Mouse (Mus musculus): ENCODE measurements at regions not wholly inside any gene's neighbourhood (a gene's known extent, or its start where the extent isn't known, plus 50 kb on each side); places are given as distances from the start of the nearest gene placed in this dataset.

GRCm38 (mm10) chr2:171858894-171859293 is 184.4 kb downstream of the Cbln4 start:
- H3K9me3 ChIP-seq (replicated peaks): no peaks in the 10 kb centered on the region
- H3K27me3 ChIP-seq: no peaks in the 10 kb centered on the region
- ATAC-seq (replicated peaks; ENCODE audit: low FRiP score): no peak
- no peak overlapping the region for H3K9ac ChIP-seq
- H3K36me3 ChIP-seq: no peaks in the 10 kb centered on the region
- 73% methylated on average over 5 of the region's 5 CpGs for WGBS
- H3K4me2 ChIP-seq: no peak overlapping the region
- H3K4me3 ChIP-seq (replicated peaks): no peak overlapping the region
- H3K27ac ChIP-seq: no peak overlapping the region
- no peaks in the 10 kb centered on the region for H3K4me1 ChIP-seq

- Histone ChIP-seq H3K4me1 (no peaks in the 10 kb centered on the region), H3K4me3 (replicated peaks) (no peak overlapping the region), H3K9me3 (replicated peaks) (no peaks in the 10 kb centered on the region), H3K9ac (no peak overlapping the region), H3K27me3 (no peaks in the 10 kb centered on the region), H3K27ac (no peak overlapping the region), H3K4me2 (no peak overlapping the region), H3K36me3 (no peaks in the 10 kb centered on the region)
- no peak for ATAC-seq (replicated peaks; ENCODE audit: low FRiP score)
- WGBS: 81% methylated on average over 8 of the region's 8 CpGs
Measured at GRCm38 (mm10) chr2:171856491-171856890, 186.8 kb downstream of the Cbln4 start.

- Histone ChIP-seq H3K4me3 (replicated peaks) (no peak overlapping the region), H3K27ac (no peak overlapping the region), H3K4me1 (no peaks in the 10 kb centered on the region), H3K36me3 (no peaks in the 10 kb centered on the region), H3K9me3 (replicated peaks) (no peaks in the 10 kb centered on the region), H3K4me2 (no peak overlapping the region), H3K27me3 (no peaks in the 10 kb centered on the region), H3K9ac (no peak overlapping the region)
- WGBS: 63% methylated on average over 4 of the region's 4 CpGs
- no peak for ATAC-seq (replicated peaks; ENCODE audit: low FRiP score)
Measured at GRCm38 (mm10) chr2:171846826-171847492, 196.3 kb downstream of the Cbln4 start.

GRCm38 (mm10) chr2:171840058-171840713 is 203.1 kb downstream of the Cbln4 start:
- Histone ChIP-seq H3K9me3 (replicated peaks) (no peaks in the 10 kb centered on the region), H3K27ac (no peak overlapping the region)
- 70% methylated on average over 14 of the region's 14 CpGs for WGBS

GRCm38 (mm10) chr2:171822156-171822555 is 221.1 kb downstream of the Cbln4 start:
- Histone ChIP-seq H3K9ac (no peak overlapping the region), H3K9me3 (replicated peaks) (no peaks in the 10 kb centered on the region), H3K4me3 (replicated peaks) (no peak overlapping the region), H3K4me2 (no peak overlapping the region), H3K4me1 (no peaks in the 10 kb centered on the region), H3K36me3 (no peaks in the 10 kb centered on the region), H3K27ac (no peak overlapping the region), H3K27me3 (no peaks in the 10 kb centered on the region)
- 83% methylated on average over 6 of the region's 6 CpGs for WGBS
- no peak for ATAC-seq (replicated peaks; ENCODE audit: low FRiP score)

More at GRCm38 (mm10) chr2:171840058-171840713, 203.1 kb downstream of the Cbln4 start:
- Histone ChIP-seq H3K4me2 (no peak overlapping the region), H3K9ac (no peak overlapping the region), H3K27me3 (no peaks in the 10 kb centered on the region), H3K36me3 (no peaks in the 10 kb centered on the region), H3K4me3 (replicated peaks) (no peak overlapping the region), H3K4me1 (no peaks in the 10 kb centered on the region)
- no peak for ATAC-seq (replicated peaks; ENCODE audit: low FRiP score)

- H3K4me1 ChIP-seq: no peaks in the 10 kb centered on the region
- no peaks in the 10 kb centered on the region for H3K27me3 ChIP-seq
- WGBS: 84% methylated on average over 8 of the region's 8 CpGs
- no peak overlapping the region for H3K4me2 ChIP-seq
- H3K9ac ChIP-seq: no peak overlapping the region
- no peak for ATAC-seq (replicated peaks; ENCODE audit: low FRiP score)
- H3K36me3 ChIP-seq: no peaks in the 10 kb centered on the region
- H3K4me3 ChIP-seq (replicated peaks): no peak overlapping the region
- no peaks in the 10 kb centered on the region for H3K9me3 ChIP-seq (replicated peaks)
- H3K27ac ChIP-seq: no peak overlapping the region
Measured at GRCm38 (mm10) chr2:171818504-171818903, 224.8 kb downstream of the Cbln4 start.

- H3K27ac ChIP-seq: no peak overlapping the region
- H3K4me2 ChIP-seq: no peak overlapping the region
- no peaks in the 10 kb centered on the region for H3K9me3 ChIP-seq (replicated peaks)
- H3K4me3 ChIP-seq (replicated peaks): no peak overlapping the region
- H3K4me1 ChIP-seq: no peaks in the 10 kb centered on the region
- ATAC-seq (replicated peaks; ENCODE audit: low FRiP score): 0 out of 2 replicates have a peak, but pooled peaks have one; percentile 46
- no peaks in the 10 kb centered on the region for H3K27me3 ChIP-seq
- no peak overlapping the region for H3K9ac ChIP-seq
- WGBS: 81% methylated on average over 10 of the region's 10 CpGs
- H3K36me3 ChIP-seq: no peaks in the 10 kb centered on the region
Measured at GRCm38 (mm10) chr2:171816685-171817419, 226.4 kb downstream of the Cbln4 start.

GRCm38 (mm10) chr2:171812701-171813100 is 230.6 kb downstream of the Cbln4 start:
- Histone ChIP-seq H3K4me3 (replicated peaks) (no peak overlapping the region), H3K27me3 (no peaks in the 10 kb centered on the region), H3K4me1 (no peaks in the 10 kb centered on the region), H3K9ac (no peak overlapping the region), H3K36me3 (no peaks in the 10 kb centered on the region), H3K9me3 (replicated peaks) (no peaks in the 10 kb centered on the region), H3K4me2 (no peak overlapping the region), H3K27ac (no peak overlapping the region)
- no peak for ATAC-seq (replicated peaks; ENCODE audit: low FRiP score)
- WGBS: 81% methylated on average over 3 of the region's 3 CpGs

GRCm38 (mm10) chr2:171805376-171805775 is 237.9 kb downstream of the Cbln4 start:
- Histone ChIP-seq H3K4me1 (no peaks in the 10 kb centered on the region), H3K9me3 (replicated peaks) (no peaks in the 10 kb centered on the region), H3K4me2 (no peak overlapping the region), H3K36me3 (no peaks in the 10 kb centered on the region), H3K4me3 (replicated peaks) (no peak overlapping the region), H3K9ac (no peak overlapping the region), H3K27ac (no peak overlapping the region), H3K27me3 (no peaks in the 10 kb centered on the region)
- 59% methylated on average over 5 of the region's 5 CpGs for WGBS
- ATAC-seq (replicated peaks; ENCODE audit: low FRiP score): no peak

- Histone ChIP-seq H3K27me3 (no peaks in the 10 kb centered on the region), H3K27ac (no peak overlapping the region), H3K9ac (no peak overlapping the region), H3K4me2 (no peak overlapping the region), H3K9me3 (replicated peaks) (no peaks in the 10 kb centered on the region), H3K36me3 (no peaks in the 10 kb centered on the region), H3K4me3 (replicated peaks) (no peak overlapping the region), H3K4me1 (no peaks in the 10 kb centered on the region)
- 82% methylated on average over 10 of the region's 10 CpGs for WGBS
- ATAC-seq (replicated peaks; ENCODE audit: low FRiP score): no peak
Measured at GRCm38 (mm10) chr2:171800511-171801268, 242.6 kb downstream of the Cbln4 start.

GRCm38 (mm10) chr2:171799351-171799750 is 243.9 kb downstream of the Cbln4 start:
- no peak for ATAC-seq (replicated peaks; ENCODE audit: low FRiP score)
- Histone ChIP-seq H3K9me3 (replicated peaks) (no peaks in the 10 kb centered on the region), H3K4me2 (no peak overlapping the region), H3K4me3 (replicated peaks) (no peak overlapping the region), H3K27me3 (no peaks in the 10 kb centered on the region), H3K9ac (no peak overlapping the region), H3K4me1 (no peaks in the 10 kb centered on the region), H3K36me3 (no peaks in the 10 kb centered on the region), H3K27ac (no peak overlapping the region)
- 51% methylated on average over 9 of the region's 9 CpGs for WGBS

- H3K27me3 ChIP-seq: no peaks in the 10 kb centered on the region
- H3K4me1 ChIP-seq: peaks cover 12% of the 10 kb centered on the region
- 36% methylated on average over 9 of the region's 9 CpGs for WGBS
- H3K27ac ChIP-seq: no peak overlapping the region
- no peak overlapping the region for H3K4me3 ChIP-seq (replicated peaks)
- 0 out of 2 replicates have a peak overlapping the region, but pooled peaks have one; percentile 5 for H3K4me2 ChIP-seq
- no peak overlapping the region for H3K9ac ChIP-seq
- H3K9me3 ChIP-seq (replicated peaks): no peaks in the 10 kb centered on the region
- no peaks in the 10 kb centered on the region for H3K36me3 ChIP-seq
- ATAC-seq (replicated peaks; ENCODE audit: low FRiP score): no peak
Measured at GRCm38 (mm10) chr2:171790686-171791085, 252.6 kb downstream of the Cbln4 start.

Measured in kidney, embryonic 15.5 days (tissue).